In the genomic region with DNA sequence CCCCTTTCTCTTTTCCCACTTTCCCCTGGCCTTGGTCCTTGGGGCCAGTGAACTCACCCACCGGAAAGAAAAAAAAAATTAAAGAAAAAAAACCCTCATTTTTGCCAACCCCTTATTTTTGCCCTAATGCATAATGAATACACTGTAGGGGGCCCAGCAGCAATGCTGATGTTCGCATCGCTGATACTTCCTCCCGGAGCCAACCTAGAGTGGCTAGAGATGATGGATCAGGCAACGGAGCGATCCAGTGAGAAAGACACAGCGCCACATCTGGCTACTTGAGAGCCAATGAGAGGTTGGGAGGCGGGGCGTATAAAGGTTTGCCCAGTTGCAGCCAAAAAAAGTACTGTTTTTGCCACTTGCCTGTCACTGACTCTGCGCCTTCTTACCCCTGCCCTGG, we compare ENCODE assay signal across 32 mouse cellular contexts. TPM values are rescaled to one million over a fixed set of nuclear protein-coding genes. Genes with fewer than 3 reads are reported as not detected.
DNase-seq lines count a peak whose midpoint lies in the region; ATAC-seq lines count a peak whose summit lies in the region.
"Had no signal": no experiment of that assay in that cellular context is flagged by ENCODE, and none has a peak within 500 bp of the region (broad histone marks: within the 10 kb centered on the region; RNA-seq: fewer than 3 reads in every experiment).

No protein-coding gene starts in this region.

- 22% methylated on average over 10 of the region's 10 CpGs for WGBS in heart, embryonic 13.5 days
- WGBS in forebrain, embryonic 14.5 days, result 29% methylated on average over 10 of the region's 10 CpGs

- H3K9me3 ChIP-seq in heart, embryonic 13.5 days, result no peaks in the 10 kb centered on the region
- H3K9me3 ChIP-seq in forebrain, embryonic 14.5 days (replicated peaks; ENCODE audit: control insufficient read depth, low read length), result no peaks in the 10 kb centered on the region
- H3K9me3 ChIP-seq: heart, embryonic 15.5 days; hindbrain, embryonic 12.5 days; liver, embryonic 13.5 days; megakaryocyte, embryonic 14.5 days had no signal

- H3K27me3 ChIP-seq in heart, embryonic 13.5 days (replicated peaks), result no peaks in the 10 kb centered on the region
- no peaks in the 10 kb centered on the region for H3K27me3 ChIP-seq in forebrain, embryonic 14.5 days (replicated peaks; ENCODE audit: control insufficient read depth, insufficient read depth, low read length)
- H3K27me3 ChIP-seq: heart, embryonic 15.5 days; Patski had no signal

- no peak overlapping the region for H3K9ac ChIP-seq in heart, embryonic 13.5 days
- H3K9ac ChIP-seq in forebrain, embryonic 14.5 days (ENCODE audit: low read length), result no peak overlapping the region
- H3K9ac ChIP-seq: forebrain, postnatal 0 days; heart, embryonic 15.5 days; hindbrain, embryonic 12.5 days; liver, embryonic 13.5 days had no signal

- intact Hi-C loops in heart, postnatal 14 days (cut with DNase I), result no loop called here

- H3K4me2 ChIP-seq in heart, embryonic 13.5 days, result peak overlapping the region; percentile 5; the same call in 1 of the 2 replicates
- no peak overlapping the region for H3K4me2 ChIP-seq in forebrain, embryonic 14.5 days (ENCODE audit: low read length)
- H3K4me2 ChIP-seq: heart, embryonic 15.5 days; hindbrain, embryonic 12.5 days; liver, embryonic 13.5 days had no signal

- no peak overlapping the region for H3K27ac ChIP-seq in heart, embryonic 13.5 days (replicated peaks)
- no peak overlapping the region for H3K27ac ChIP-seq in forebrain, embryonic 14.5 days (ENCODE audit: low read depth, low read length)
- H3K27ac ChIP-seq: heart, embryonic 15.5 days; hindbrain, embryonic 12.5 days; liver, embryonic 13.5 days had no signal

- no peak for DNase-seq in heart, postnatal 14 days
- DNase-seq in thymus, postnatal 0 days (ENCODE audit: low spot score), result peak; percentile 15
- DNase-seq in thymus, postnatal 10 days (ENCODE audit: low spot score in 2 of 2), result no peak
- DNase-seq in embryo, embryonic 11 days, result peak; percentile 23
- DNase-seq in layer of hippocampus, postnatal 25 days (ENCODE audit: extremely low spot score in 1 of 2, low spot score in 1 of 2), result no peak
- no peak for DNase-seq in forebrain, embryonic 14.5 days (ENCODE audit: low spot score)
- DNase-seq: adrenal gland, postnatal 36 days; B cell, adult 2 months; cerebellum, adult 18-20 months; cerebellum, postnatal 36 days; forebrain, postnatal 0 days; kidney, adult 8-10 months; kidney, postnatal 25 days; left cerebral cortex, postnatal 4 days; liver, embryonic 13.5 days; right cerebral cortex, postnatal 14 days; spleen, adult 18-20 months had no signal

- no peak for ATAC-seq in heart, embryonic 13.5 days (ENCODE audit: extremely low read depth, insufficient number of reproducible peaks, low FRiP score, low TSS enrichment)
- no peak for ATAC-seq in forebrain, embryonic 14.5 days
- ATAC-seq: forebrain, postnatal 0 days; inflammation-experienced regulatory T-cells, adult 6 months; lung, postnatal 0 days; Patski had no signal

- H3K4me3 ChIP-seq in heart, embryonic 13.5 days, result no peak overlapping the region
- no peak overlapping the region for H3K4me3 ChIP-seq in forebrain, embryonic 14.5 days (ENCODE audit: low read depth, low read length)
- H3K4me3 ChIP-seq: heart, embryonic 15.5 days; hindbrain, embryonic 12.5 days; liver, embryonic 13.5 days; megakaryocyte, embryonic 14.5 days had no signal

- no peaks in the 10 kb centered on the region for H3K4me1 ChIP-seq in heart, embryonic 13.5 days
- H3K4me1 ChIP-seq in forebrain, embryonic 14.5 days (ENCODE audit: control insufficient read depth, insufficient read depth, low read length), result no peaks in the 10 kb centered on the region
- H3K4me1 ChIP-seq: heart, embryonic 15.5 days; hindbrain, embryonic 12.5 days; liver, embryonic 13.5 days had no signal

- no peaks in the 10 kb centered on the region for H3K36me3 ChIP-seq in heart, embryonic 13.5 days
- H3K36me3 ChIP-seq in forebrain, embryonic 14.5 days (ENCODE audit: control insufficient read depth, insufficient read depth, low read length), result no peaks in the 10 kb centered on the region
- H3K36me3 ChIP-seq: heart, embryonic 15.5 days; hindbrain, embryonic 12.5 days; liver, embryonic 13.5 days had no signal

RNA-seq across cellular contexts. Expression of gene U90926, which starts 13.6 kb away (rescaled TPM):
- not detected in 2 replicates for polyA plus RNA-seq in heart, embryonic 13.5 days (2015; fragmentation: Nextera tagmentation; extraction: Ambion mirVana)
- total RNA-seq in heart, postnatal 14 days (2021), result not detected
- polyA plus RNA-seq in thymus, postnatal 0 days (2015; fragmentation: Nextera tagmentation; extraction: Ambion mirVana), result 0.48 and 0.63 TPM in 2 replicates
- not detected for total RNA-seq in layer of hippocampus, postnatal 25 days (2021)
- not detected in 2 replicates for polyA plus RNA-seq in forebrain, embryonic 14.5 days (2014; fragmentation: Nextera tagmentation; extraction: Ambion mirVana)
- total RNA-seq: adrenal gland, postnatal 36 days; ES-E14; forebrain, postnatal 0 days; gastrocnemius, postnatal 4 days; layer of hippocampus, adult 8-10 months; left cerebral cortex, adult 18-20 months; left cerebral cortex, postnatal 4 days; midbrain, postnatal 0 days; neutrophil, adult 5-6 weeks had no signal
- polyA plus RNA-seq: embryonic facial prominence, embryonic 14.5 days; forebrain, postnatal 0 days; heart, embryonic 15.5 days; hindbrain, embryonic 12.5 days; inflammation-experienced regulatory T-cells, adult 6 months; liver, embryonic 13.5 days; lung, postnatal 0 days; midbrain, postnatal 0 days; stomach, embryonic 14.5 days had no signal

RNA-seq across cellular contexts. Expression of gene Ppef2, which starts 27.3 kb away (rescaled TPM):
- polyA plus RNA-seq in heart, embryonic 13.5 days (2015; fragmentation: Nextera tagmentation; extraction: Ambion mirVana), result 0.13 TPM in 1 of 2 replicates, not detected in the other
- total RNA-seq in heart, postnatal 14 days (2021), result not detected
- 1.1 and 1.5 TPM in 2 replicates for polyA plus RNA-seq in thymus, postnatal 0 days (2015; fragmentation: Nextera tagmentation; extraction: Ambion mirVana)
- under 1 TPM in 1 of 2 experiments, not detected in 1; 0.79 TPM for total RNA-seq in layer of hippocampus, postnatal 25 days (2021)
- polyA plus RNA-seq in forebrain, embryonic 14.5 days (2014; fragmentation: Nextera tagmentation; extraction: Ambion mirVana), result 0.25 and 0.36 TPM in 2 replicates
- total RNA-seq: adrenal gland, postnatal 36 days had no signal
- polyA plus RNA-seq: heart, embryonic 15.5 days; liver, embryonic 13.5 days had no signal

RNA-seq across cellular contexts. Expression of gene Naaa, which starts 49.2 kb away (rescaled TPM):
- 4.5 and 4.9 TPM in 2 replicates for polyA plus RNA-seq in heart, embryonic 13.5 days (2015; fragmentation: Nextera tagmentation; extraction: Ambion mirVana)
- total RNA-seq in heart, postnatal 14 days (2021), result 10 to 100 TPM; 11.1 to 12.4 TPM
- 12.6 and 13.4 TPM in 2 replicates for polyA plus RNA-seq in thymus, postnatal 0 days (2015; fragmentation: Nextera tagmentation; extraction: Ambion mirVana)
- 10 to 100 TPM; 46.4 to 48.1 TPM for total RNA-seq in layer of hippocampus, postnatal 25 days (2021)
- polyA plus RNA-seq in forebrain, embryonic 14.5 days (2014; fragmentation: Nextera tagmentation; extraction: Ambion mirVana), result 8.8 and 10.0 TPM in 2 replicates

Comparison
In these comparisons a context has a peak if more than half of its experiments do, and no peak if none do; other contexts are left out.
1. DNase-seq: peak in thymus, postnatal 0 days (single experiment) and embryo, embryonic 11 days (single experiment); none in heart, postnatal 14 days (0 of 2), thymus, postnatal 10 days (0 of 2), layer of hippocampus, postnatal 25 days (0 of 2) and forebrain, embryonic 14.5 days (single experiment).